Mouse (Mus musculus): ENCODE measurements at regions not wholly inside any gene's neighbourhood (a gene's known extent, or its start where the extent isn't known, plus 50 kb on each side); places are given as distances from the start of the nearest gene placed in this dataset.

DNA sequence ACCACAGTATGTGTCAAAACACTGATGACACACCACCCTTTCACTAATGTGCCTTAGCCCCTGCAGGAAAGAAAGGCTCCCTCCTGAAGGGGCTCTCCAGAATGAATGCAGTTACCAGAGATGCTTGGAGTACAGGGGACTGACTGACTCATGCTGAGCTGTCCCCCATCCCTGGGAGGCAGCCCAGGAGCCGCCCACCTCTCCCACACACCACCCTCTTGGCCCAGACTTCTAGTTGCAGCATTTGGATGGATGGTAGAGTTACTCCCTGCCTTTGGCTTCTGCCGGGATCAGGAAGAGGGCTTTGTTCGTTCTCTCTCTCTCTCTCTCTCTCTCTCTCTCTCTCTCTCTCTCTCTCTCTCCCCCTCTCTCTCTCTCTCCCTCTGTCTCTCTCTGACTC lies 53.4 kb upstream of the Jun start:
- no peak overlapping the region for H3K9ac ChIP-seq
- H3K9me3 ChIP-seq, result peaks cover 8% of the 10 kb centered on the region
- no peak overlapping the region for H3K4me3 ChIP-seq
- H3K4me1 ChIP-seq, result peaks cover 38% of the 10 kb centered on the region
- peaks cover 5% of the 10 kb centered on the region; the same call in 1 of the 2 replicates for H3K27me3 ChIP-seq
- 47% methylated on average over 1 of the region's 3 CpGs for WGBS
- peaks cover 6% of the 10 kb centered on the region for H3K36me3 ChIP-seq
- H3K27ac ChIP-seq, result peak overlapping the region; percentile 39; the same call in 1 of the 2 replicates
- no peak for ATAC-seq (ENCODE audit: low FRiP score, low read depth)
- peak overlapping the region; percentile 47 for H3K4me2 ChIP-seq (replicated peaks)

DNA sequence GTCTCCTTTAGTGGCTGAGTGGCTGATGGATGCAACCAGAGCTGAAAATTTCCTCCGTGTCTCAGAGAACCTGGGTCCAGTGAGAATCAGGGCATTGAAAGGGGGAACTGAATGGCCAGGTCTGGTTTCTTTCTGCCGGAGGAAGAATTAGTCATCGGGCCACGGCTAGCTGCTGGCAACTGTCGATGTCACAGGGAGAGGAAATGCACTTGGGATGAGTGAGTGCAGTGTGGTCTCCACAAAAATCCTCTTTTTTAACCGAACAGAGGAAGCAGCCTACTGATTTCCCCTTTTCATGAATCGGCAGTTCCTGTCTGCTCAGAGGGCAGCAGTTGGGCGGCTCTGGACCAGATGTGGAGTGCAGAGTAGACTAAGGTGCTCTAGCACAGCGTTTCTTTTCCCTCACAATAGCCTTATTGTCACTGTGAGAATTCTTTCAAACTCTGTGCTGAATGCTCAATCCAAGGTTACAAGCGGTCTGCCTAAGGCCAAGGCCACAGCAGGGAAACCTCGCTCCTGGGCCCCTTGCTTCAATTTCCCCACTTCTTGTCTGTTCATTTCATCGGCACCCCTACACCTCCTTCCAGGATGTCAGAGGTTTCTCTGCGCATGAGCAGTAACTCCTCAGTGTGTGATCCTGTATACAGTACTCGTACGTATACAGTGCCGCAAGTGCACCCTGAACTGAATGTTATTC lies 54.1 kb upstream of the Jun start:
- peak overlapping the region; percentile 39 for H3K27ac ChIP-seq
- peak; percentile 41; the same call in 1 of the 2 replicates for ATAC-seq (ENCODE audit: low FRiP score, low read depth)
- peaks cover 6% of the 10 kb centered on the region for H3K36me3 ChIP-seq
- peaks cover 8% of the 10 kb centered on the region for H3K9me3 ChIP-seq
- 34% methylated on average over 16 of the region's 16 CpGs for WGBS
- H3K4me2 ChIP-seq (replicated peaks), result peak overlapping the region; percentile 47
- 0 out of 2 replicates have a peak overlapping the region, but pooled peaks have one; percentile 4 for H3K4me3 ChIP-seq
- H3K4me1 ChIP-seq, result peaks cover 38% of the 10 kb centered on the region
- peaks cover 5% of the 10 kb centered on the region; the same call in 1 of the 2 replicates for H3K27me3 ChIP-seq
- H3K9ac ChIP-seq, result no peak overlapping the region

DNA sequence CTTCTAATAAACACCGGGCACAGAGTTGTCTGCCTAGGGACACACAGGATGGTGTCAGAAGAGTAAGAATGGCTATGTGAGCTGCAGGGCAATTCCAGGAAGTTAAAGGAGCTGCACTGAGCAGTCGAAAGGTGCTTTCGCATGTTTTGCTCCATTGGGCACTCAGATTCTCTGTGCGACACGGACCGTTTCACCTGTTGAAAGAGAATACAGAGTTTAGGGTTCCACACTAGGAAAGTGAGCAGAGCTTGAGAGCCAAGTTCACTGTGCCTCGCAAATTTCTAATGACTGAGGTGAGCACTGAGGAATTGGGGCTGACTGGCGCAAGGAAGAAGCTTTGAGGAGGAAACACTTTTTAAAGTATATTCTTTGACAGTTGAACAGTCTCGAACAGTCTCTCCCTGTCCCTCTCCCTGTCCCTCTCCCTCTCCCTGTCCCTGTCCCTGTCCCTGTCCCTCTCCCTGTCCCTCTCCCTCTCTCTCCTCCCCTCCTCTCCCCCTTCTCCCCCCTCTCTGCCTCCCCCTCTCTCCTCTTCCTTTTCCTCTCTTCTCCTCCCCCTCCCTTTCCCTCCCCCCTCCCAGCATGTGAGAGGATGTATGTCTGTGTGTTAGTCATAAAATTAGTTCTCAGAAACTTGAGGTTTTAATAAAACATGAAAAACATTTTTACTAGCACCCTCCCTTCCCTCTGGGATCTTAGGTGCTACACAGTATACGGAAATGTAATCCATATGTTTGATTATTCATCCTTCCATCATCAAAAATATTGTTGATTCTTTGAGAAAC lies 55.1 kb upstream of the Jun start:
- Histone ChIP-seq H3K27me3 (peaks cover 5% of the 10 kb centered on the region; the same call in 1 of the 2 replicates), H3K9ac (no peak overlapping the region), H3K4me2 (replicated peaks) (no peak overlapping the region), H3K36me3 (peaks cover 1% of the 10 kb centered on the region; the same call in 1 of the 2 replicates), H3K9me3 (peaks cover 1% of the 10 kb centered on the region), H3K27ac (no peak overlapping the region), H3K4me3 (no peak overlapping the region), H3K4me1 (peaks cover 38% of the 10 kb centered on the region)
- ATAC-seq (ENCODE audit: low FRiP score, low read depth), result no peak
- 56% methylated on average over 10 of the region's 10 CpGs for WGBS

DNA sequence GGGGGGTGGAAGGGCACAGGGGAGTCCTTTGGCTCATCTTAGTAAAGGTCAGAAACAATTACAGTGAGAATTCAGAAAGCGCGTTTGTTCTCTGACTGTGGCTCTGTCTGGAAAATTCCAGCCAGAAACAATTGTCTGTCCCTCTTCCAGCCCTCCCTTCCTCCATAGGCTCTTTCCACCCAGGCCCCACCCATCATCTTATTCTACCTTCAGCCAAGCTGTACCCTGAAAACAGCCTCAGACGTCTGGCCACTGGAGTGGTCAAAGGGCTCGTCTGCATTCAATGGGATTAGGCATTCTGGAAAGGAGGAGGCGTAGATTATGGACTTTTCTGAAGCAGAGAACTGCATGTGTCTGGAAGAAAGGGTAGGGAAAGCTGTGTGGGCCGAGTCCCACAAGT lies 56.8 kb upstream of the Jun start:
- no peak overlapping the region for H3K4me3 ChIP-seq
- 74% methylated on average over 6 of the region's 6 CpGs for WGBS
- peaks cover 5% of the 10 kb centered on the region; the same call in 1 of the 2 replicates for H3K27me3 ChIP-seq
- no peaks in the 10 kb centered on the region for H3K9me3 ChIP-seq
- H3K36me3 ChIP-seq, result no peaks in the 10 kb centered on the region
- H3K27ac ChIP-seq, result no peak overlapping the region; the same call in 1 of the 2 replicates
- no peak overlapping the region for H3K4me2 ChIP-seq (replicated peaks)
- no peak overlapping the region for H3K9ac ChIP-seq
- ATAC-seq (ENCODE audit: low FRiP score, low read depth), result no peak
- peaks cover 38% of the 10 kb centered on the region for H3K4me1 ChIP-seq

DNA sequence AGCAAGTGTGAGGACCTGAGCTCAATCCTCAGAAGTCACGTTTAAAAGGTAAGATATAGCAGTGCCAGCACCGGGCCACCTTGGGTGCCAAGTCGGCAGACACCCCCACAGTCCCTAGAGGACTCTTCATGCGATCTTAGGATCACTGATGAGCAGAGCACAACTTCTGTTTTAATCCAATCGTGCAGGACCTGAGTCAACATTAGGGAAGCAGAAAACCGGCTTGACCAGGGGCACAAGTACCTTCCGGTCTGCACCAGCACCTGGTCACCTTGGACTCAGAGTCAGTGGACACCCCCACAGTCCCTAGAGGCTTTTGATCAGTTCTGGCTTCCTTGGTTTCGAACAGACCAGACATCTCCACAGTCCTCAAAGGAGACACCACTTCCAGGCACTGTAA lies 58.8 kb upstream of the Jun start:
- no peaks in the 10 kb centered on the region for H3K27me3 ChIP-seq

DNA sequence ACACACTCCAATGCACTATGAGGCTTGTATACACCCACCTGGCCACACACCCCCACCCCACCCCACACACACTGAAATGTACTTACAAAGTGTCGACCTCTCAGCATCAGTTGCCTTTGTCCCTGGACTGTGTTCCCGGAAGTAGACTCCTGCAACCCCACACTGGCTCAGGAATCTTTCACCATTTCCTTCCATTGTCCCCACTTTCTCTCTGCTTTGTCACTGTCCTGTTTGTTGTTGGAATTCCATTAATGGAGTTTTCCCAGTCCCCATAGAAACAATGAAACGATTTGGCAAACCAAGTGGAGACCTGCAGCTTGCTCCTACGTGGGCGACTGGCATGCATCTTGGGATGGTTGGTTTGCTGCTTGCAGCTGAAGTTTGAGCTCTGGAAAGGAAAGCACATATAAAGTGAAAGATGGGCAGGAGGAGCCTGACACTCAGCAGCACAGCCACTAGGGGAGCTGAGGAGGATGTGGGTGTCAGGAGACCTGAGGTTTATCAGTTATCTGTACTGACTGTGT lies 65.2 kb upstream of the Jun start:
- no peak overlapping the region for H3K4me2 ChIP-seq (replicated peaks)
- H3K4me3 ChIP-seq, result no peak overlapping the region
- H3K27me3 ChIP-seq, result no peaks in the 10 kb centered on the region
- ATAC-seq (ENCODE audit: low FRiP score, low read depth), result no peak
- WGBS, result 55% methylated on average over 5 of the region's 5 CpGs
- H3K4me1 ChIP-seq, result no peaks in the 10 kb centered on the region
- H3K27ac ChIP-seq, result no peak overlapping the region
- no peak overlapping the region for H3K9ac ChIP-seq
- no peaks in the 10 kb centered on the region for H3K36me3 ChIP-seq
- H3K9me3 ChIP-seq, result no peaks in the 10 kb centered on the region

More for the DNA sequence above, 58.8 kb upstream of the Jun start:
- no peak overlapping the region for H3K9ac ChIP-seq
- no peak overlapping the region for H3K4me3 ChIP-seq
- WGBS, result 87% methylated on average over 8 of the region's 8 CpGs
- no peak for ATAC-seq (ENCODE audit: low FRiP score, low read depth)
- no peak overlapping the region for H3K27ac ChIP-seq
- no peaks in the 10 kb centered on the region for H3K9me3 ChIP-seq
- no peak overlapping the region for H3K4me2 ChIP-seq (replicated peaks)
- no peaks in the 10 kb centered on the region for H3K36me3 ChIP-seq
- peaks cover 30% of the 10 kb centered on the region for H3K4me1 ChIP-seq

DNA sequence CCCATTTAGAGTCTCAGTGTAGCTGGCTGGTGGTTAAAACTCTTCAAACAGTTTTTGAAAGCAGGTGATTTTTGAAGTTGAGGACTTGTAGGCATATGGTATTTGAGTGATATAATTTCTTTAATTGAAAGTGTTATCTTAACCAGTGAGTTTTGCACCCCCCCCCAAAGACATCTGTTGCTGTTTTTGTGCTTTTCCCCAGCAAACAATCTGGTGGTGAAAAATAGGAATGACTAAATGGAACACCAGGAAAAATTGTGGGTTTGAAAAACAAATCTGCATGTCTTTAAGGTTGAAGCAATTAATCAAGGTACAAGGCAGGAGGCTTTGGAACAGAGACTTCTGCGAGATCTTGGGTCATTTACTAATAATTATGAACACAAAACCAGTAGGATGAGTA lies 68.9 kb upstream of the Jun start:
- no peak for ATAC-seq (ENCODE audit: low FRiP score, low read depth)
- WGBS, result 78% methylated on average over 1 of the region's 1 CpGs
- Histone ChIP-seq H3K4me2 (replicated peaks) (no peak overlapping the region), H3K9me3 (no peaks in the 10 kb centered on the region), H3K4me1 (no peaks in the 10 kb centered on the region), H3K4me3 (no peak overlapping the region), H3K27ac (no peak overlapping the region), H3K36me3 (no peaks in the 10 kb centered on the region), H3K9ac (no peak overlapping the region), H3K27me3 (no peaks in the 10 kb centered on the region)

DNA sequence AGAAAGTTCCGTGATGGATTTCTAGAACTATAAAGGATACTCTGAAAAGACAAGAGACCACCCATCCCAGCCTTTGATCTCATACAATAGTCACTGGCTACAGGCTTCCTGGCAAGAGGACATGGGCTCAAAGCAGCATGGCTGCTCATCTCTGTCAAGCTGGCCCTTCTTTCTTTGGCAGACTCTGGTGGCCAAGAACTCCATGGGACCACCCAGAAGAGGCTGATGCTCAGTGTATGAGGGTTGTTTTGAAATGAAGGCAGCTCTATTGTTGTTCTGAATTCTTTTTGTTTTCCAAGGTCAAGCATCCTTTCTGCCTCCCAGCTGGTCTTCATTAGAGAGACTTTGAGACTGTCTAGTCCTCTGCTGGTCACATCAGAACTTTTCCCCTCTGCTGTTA lies 73.3 kb upstream of the Jun start:
- Histone ChIP-seq H3K4me1 (0 out of 2 replicates have a peak, but pooled peaks cover 2% of the 10 kb centered on the region), H3K4me2 (replicated peaks) (no peak overlapping the region), H3K36me3 (no peaks in the 10 kb centered on the region), H3K9me3 (no peaks in the 10 kb centered on the region), H3K9ac (no peak overlapping the region), H3K4me3 (no peak overlapping the region), H3K27me3 (no peaks in the 10 kb centered on the region), H3K27ac (no peak overlapping the region)
- ATAC-seq (ENCODE audit: low FRiP score, low read depth), result no peak
- 74% methylated on average over 1 of the region's 1 CpGs for WGBS

DNA sequence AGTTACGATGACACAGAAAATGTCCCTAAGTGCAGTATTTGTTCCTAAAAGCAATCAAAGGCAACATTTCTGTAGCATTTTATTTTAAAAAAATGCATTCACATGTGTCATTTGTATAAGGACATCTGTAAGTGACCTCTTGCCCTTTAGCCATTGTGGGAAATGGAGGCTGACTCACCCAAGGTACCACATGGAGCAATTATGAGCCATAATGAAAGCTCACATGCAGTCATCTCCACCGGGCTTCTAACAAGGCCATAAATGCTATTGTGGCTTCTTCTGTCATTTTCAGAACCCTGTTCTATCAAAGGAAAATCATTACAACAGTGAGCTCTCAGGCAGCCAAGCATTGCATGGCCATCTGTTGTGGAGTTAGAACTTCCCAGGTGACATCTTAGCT lies 75.9 kb upstream of the Jun start:
- H3K4me1 ChIP-seq, result peaks cover 4% of the 10 kb centered on the region; the same call in 1 of the 2 replicates
- WGBS, result 72% methylated on average over 2 of the region's 2 CpGs
- ATAC-seq (ENCODE audit: low FRiP score, low read depth), result no peak

DNA sequence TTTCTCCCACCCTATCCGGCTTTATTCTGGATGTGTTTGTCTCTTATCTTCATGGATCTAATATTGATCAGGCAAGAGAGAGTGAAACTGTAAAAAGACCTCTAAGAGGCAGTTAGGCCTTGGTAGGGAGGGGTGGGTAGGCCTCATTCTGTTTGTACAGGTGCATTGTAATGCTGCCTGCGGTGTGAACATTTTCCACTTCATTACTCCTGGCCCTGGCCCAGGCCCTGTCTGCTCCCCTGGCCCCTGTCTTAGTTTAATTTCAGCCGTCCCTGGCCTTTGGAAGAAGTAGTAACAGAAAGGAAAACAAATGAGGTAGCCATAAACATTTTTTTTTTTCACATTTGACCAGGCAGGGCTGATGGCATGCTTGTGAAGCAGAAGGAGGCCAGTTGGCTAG lies 81.8 kb upstream of the Jun start:
- WGBS, result 19% methylated on average over 3 of the region's 3 CpGs
- H3K27ac ChIP-seq, result 0 out of 2 replicates have a peak overlapping the region, but pooled peaks have one; percentile 44
- no peak overlapping the region for H3K9ac ChIP-seq
- no peaks in the 10 kb centered on the region for H3K9me3 ChIP-seq
- ATAC-seq (ENCODE audit: low FRiP score, low read depth), result peak; percentile 60; the same call in 1 of the 2 replicates
- H3K4me1 ChIP-seq, result peaks cover 61% of the 10 kb centered on the region
- no peak overlapping the region for H3K4me2 ChIP-seq (replicated peaks)
- H3K36me3 ChIP-seq, result no peaks in the 10 kb centered on the region
- no peaks in the 10 kb centered on the region for H3K27me3 ChIP-seq
- H3K4me3 ChIP-seq, result no peak overlapping the region

More for the DNA sequence above, 75.9 kb upstream of the Jun start:
- H3K27me3 ChIP-seq, result no peaks in the 10 kb centered on the region
- no peaks in the 10 kb centered on the region for H3K9me3 ChIP-seq
- H3K4me2 ChIP-seq (replicated peaks), result no peak overlapping the region
- no peak overlapping the region for H3K27ac ChIP-seq
- no peak overlapping the region for H3K9ac ChIP-seq
- H3K36me3 ChIP-seq, result no peaks in the 10 kb centered on the region
- no peak overlapping the region for H3K4me3 ChIP-seq

DNA sequence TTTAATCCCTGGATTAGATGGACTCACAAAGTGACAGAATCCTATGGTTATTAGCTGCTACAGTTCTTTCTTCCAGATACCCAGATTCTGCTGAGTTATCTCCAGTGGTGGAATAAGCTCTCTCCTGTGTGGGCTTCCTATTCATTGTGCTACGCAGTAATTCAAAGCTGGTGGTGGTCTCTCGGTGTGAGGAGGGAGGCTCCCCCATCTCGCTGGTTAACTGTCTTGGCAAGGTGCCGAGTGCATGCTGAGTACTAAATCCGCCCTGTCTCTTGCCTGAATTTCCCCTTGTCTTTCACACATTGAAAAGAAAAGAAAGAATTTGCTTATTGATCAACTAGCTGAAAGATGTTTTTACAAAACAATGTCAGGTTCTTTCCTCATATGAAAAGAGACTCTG lies 82.6 kb upstream of the Jun start:
- Histone ChIP-seq H3K27ac (no peak overlapping the region), H3K4me2 (replicated peaks) (no peak overlapping the region), H3K36me3 (no peaks in the 10 kb centered on the region), H3K9ac (no peak overlapping the region), H3K9me3 (no peaks in the 10 kb centered on the region), H3K27me3 (no peaks in the 10 kb centered on the region), H3K4me1 (peaks cover 61% of the 10 kb centered on the region), H3K4me3 (no peak overlapping the region)
- ATAC-seq (ENCODE audit: low FRiP score, low read depth), result no peak
- 17% methylated on average over 5 of the region's 5 CpGs for WGBS

Measured in limb, embryonic 13.5 days (tissue).